Mouse (Mus musculus): ENCODE data around the gene Rhou. TPM values are rescaled to one million over a fixed set of nuclear protein-coding genes. Genes with fewer than 3 reads are reported as not detected.
"Not testable (repeated sequence)": the region's sequence is repeated elsewhere in the genome, so short reads cannot be mapped to it uniquely, and the experiment has no call there.

The Rhou gene
- total RNA-seq (2021): 10 to 100 TPM; 31.7 to 43.0 TPM
- polyA plus RNA-seq (2012; rRNA removed): 12.3 and 13.6 TPM in 2 replicates
- long read RNA-seq, transcript Rhou-201 (3 exons, 3,371 nt): major isoform, 26 of 31 reads
- long read RNA-seq, partial matches to known transcripts: 0 of 31 reads
- long read RNA-seq, other reads (novel, unspliced or antisense): 5 of 31 reads

DNA sequence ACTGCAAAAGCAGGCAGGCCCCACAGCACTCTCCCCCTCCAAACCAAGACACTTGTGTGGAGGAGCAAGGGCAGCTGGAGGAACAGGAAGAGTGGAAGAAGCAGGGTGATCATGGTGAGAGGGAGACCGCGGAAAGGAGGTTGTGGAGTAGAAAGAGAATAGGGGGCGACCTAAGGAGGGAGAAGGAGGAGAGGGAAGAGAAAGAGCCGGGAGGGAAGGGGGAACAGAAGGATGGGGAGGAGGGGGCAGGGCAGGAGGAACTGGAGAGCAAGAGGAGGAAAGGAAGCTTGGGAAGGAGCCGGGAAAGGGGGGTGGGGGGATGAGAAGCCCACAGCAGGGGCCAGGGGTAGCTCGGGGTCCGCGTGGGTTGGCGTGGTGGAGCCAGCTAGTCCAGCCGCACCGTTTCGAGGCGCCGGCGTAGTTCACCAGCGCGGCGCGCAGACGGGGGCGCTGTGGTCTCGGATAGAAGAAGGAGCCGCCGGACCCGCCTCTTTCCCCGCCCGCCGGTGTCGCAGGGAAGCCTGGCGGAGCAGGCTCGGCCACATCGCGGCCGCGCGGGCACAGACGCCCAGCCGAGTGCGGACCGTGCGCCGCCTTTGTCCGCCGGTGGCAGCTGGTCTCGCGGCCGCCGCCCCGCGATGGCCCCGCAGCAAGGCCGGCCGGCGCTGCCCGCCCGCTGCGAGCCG is at the start of gene Rhou:
Gene Rhou, plus strand, starts transcription at position 622 of the 686 bp plus-strand sequence.
- DNase-seq: peak; percentile 96

GRCm38 (mm10) chr8:123612652-123613051 is 41.1 kb upstream of the Rhou start:
- DNase-seq: peak; percentile 0

GRCm38 (mm10) chr8:123623523-123623922 is 30.2 kb upstream of the Rhou start:
- not testable (repeated sequence) for DNase-seq

- DNase-seq: peak; percentile 1
Measured at GRCm38 (mm10) chr8:123624274-123624673, 29.5 kb upstream of the Rhou start.

DNA sequence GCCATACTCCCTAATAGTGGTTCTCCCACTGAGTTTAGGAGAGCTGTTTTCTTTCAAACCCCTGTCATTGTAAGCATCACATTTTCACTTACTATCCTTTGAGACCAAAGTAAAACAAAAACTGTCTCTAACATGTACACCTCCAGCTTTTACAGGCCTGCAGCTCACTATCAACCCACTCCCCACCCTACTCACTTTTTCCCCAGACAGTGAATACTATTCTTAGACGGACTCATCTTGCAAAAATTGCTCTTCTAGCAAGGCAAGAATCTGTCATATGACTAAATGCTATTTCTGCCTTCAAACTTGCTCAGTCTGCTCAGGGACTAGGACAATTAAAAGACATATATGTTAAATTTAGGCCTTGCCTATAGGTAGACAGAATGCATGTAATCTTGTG is 29.0 kb upstream of the Rhou start:
- no peak for DNase-seq

- no peak for DNase-seq
Measured at GRCm38 (mm10) chr8:123625717-123626116, 28.0 kb upstream of the Rhou start.

DNA sequence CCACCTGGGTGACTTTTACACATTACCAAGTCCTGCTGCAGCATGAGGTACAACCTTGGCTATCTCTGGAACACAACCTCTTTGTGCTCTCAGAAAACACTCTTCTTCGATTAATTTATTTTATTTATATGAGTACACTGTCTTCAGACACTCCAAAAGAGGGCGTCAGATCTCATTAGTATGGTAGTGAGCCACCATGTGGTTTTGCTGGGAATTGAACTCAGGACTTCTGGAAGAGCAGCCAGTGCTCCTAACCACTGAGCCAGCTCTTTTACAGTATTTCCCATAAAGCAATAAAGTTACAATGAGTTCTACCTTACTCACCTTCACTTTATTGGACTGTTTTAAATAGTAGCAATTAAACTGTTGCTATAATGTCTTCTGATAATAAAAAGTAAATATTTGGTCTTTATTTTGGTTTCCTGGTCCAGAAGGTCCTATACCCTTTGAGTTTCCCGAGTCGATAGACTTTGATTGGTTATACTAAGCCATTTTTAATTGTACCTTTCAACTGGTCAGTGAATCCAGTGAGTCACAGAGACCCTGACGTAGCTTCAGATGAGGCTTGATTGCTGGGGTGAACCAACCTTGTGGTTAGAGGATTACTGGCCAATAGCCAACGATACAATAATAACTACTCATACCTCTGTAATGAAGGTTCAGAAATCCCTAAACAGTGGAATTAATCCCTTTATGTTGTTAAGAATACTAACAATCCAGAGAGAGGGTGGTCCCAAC is 26.1 kb upstream of the Rhou start:
- peak; percentile 7 for DNase-seq

GRCm38 (mm10) chr8:123628253-123628967 is 25.3 kb upstream of the Rhou start:
- peak; percentile 66 for DNase-seq

DNA sequence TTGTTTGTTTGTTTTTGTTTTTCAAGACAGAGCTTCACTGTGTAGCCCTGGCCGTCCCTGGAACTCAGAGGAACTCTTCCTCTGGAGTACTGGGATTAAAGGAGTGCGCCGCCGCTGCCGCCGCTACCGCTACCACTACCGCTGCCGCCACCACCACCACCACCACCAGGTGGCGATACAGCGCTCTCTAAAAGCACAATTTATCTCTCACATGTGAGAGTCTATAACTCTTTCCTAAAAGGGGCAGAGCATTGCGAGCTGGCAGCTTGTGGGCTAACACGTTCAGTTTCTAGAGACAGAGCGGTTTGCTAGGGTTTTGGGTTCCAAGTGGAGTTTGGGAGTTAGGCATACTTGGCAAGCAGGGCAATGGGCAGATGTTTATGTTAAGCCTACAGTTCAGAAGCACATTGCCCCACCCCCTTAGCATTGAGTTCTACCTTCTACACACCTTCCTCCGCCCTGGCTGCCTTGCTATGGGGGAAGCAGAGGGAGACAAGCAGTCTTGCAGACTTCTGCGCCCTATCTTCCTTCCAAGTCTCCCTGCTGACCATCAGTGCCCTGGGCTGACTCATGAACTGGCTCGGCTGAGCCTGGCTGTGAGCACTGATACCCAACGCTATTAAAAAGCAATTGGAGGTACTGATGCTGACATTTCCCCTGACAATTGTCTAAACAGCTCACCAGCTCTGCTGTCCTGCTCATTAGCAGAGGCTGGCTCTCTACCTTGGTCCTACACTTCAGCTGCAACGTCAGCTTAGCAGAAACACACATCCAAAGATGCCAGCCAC is 24.6 kb upstream of the Rhou start:
- DNase-seq: peak; percentile 76

DNA sequence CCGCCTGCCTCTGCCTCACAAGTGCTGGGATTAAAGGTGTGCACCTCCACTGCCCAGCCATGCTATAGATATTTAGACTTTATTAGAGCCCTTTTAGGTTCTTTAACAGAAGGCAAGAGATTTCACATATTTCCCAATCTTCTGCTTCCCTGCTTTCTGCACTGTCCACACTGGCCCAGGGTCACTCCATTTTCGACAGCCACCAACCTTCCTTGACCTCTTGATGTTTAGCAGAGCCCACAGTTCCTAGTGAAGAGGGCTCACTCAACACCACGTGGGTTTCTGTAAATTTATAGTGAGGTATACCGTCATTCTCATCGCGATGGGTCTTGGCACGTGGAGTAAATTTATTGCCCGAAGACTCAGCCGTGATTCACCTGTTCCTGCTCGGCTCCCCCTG is 23.7 kb upstream of the Rhou start:
- DNase-seq: no peak

DNA sequence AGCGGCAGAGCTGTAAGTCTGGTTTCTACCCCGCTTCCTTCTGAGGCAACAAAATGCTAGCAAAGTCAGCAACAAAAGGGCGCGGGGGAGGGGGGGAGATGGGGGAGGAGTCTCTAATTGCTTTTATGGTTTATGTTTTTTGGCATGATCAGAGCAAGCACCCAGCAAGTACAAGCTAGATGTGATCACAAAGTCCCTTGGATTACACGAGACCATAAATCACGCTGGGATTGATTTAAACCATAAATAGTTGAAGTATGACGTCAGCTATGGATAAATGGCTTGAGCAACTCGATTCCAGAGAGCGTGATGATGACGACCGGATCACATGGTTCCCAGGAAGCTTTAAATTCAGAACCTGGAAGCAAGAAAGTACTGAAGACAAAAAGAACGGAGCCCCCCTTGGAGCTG is 22.9 kb upstream of the Rhou start:
- DNase-seq: no peak

DNA sequence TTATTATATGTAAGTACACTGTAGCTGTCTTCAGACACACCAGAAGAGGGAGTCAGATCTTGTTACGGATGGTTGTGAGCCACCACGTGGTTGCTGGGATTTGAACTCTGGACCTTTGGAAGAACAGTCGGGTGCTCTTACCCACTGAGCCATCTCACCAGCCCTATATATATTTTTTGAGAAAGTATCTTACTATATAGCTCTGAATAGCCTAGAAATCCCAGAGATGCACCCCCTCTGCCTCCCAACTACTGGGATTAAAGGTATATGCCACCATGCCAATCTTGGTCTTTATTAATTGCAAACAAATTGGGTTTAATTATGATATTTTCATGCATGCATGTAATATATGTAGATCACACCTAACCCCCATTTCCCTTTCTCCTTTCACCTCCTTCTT is 22.0 kb upstream of the Rhou start:
- DNase-seq: not testable (repeated sequence)

- no peak for DNase-seq
Measured at GRCm38 (mm10) chr8:123632257-123632656, 21.5 kb upstream of the Rhou start.

DNA sequence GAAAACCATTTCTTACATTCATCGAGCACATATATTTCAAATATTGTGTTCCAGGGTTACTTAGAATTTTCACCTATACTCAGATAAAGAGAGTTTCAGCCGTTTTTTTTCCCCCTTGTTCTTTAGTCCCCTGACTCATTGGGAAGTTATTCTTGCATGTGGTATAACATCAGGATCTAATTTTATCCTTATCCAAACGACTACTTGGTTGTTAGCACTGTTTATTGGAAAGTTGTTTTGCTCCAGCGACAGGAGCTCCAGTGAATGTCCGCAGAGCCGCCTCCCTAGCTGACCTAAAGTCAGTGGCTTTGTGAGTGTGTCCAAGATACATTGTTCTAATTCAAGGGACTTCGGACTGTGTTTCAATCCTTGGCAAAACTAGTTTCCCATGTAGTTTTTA is 19.9 kb upstream of the Rhou start:
- no peak for DNase-seq

DNA sequence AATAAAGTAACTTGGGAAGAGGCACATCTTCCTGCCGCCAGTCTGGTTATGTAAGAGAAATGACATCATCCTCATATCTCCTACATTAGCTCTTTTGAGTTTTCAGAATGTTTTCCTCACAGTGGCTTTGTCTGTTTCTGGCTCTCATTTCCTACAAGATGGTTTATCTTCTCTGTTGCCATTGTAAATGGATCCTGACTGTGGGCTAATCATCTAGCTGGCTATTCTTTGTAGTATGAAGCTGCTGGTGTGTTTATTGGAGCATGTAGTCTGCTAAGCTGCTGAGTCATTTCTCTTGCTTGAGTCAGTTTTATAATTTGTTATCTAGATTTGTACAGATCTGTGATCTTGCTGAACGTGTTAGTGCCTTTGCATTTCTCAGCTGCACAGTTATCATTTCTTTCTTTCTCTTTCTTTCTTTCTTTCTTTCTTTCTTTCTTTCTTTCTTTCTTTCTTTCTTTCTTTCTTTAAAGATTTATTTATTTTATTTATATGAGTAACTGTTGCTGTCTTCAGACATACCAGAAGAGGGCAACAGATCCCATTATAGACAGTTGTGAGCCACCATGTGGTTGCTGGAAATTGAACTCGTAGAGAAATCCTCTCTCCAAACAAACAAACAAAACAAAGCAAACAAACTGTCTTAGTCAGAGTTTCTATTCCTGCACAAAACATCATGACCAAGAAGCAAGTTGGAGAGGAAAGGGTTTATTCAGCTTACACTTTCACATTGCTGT is 19.2 kb upstream of the Rhou start:
- no peak for DNase-seq

- DNase-seq: no peak
Measured at GRCm38 (mm10) chr8:123635671-123636070, 18.1 kb upstream of the Rhou start.

- DNase-seq: peak; percentile 57
Measured at GRCm38 (mm10) chr8:123643330-123644051, 10.2 kb upstream of the Rhou start.

- no peak for DNase-seq
Measured at GRCm38 (mm10) chr8:123645229-123645628, 8.5 kb upstream of the Rhou start.

DNA sequence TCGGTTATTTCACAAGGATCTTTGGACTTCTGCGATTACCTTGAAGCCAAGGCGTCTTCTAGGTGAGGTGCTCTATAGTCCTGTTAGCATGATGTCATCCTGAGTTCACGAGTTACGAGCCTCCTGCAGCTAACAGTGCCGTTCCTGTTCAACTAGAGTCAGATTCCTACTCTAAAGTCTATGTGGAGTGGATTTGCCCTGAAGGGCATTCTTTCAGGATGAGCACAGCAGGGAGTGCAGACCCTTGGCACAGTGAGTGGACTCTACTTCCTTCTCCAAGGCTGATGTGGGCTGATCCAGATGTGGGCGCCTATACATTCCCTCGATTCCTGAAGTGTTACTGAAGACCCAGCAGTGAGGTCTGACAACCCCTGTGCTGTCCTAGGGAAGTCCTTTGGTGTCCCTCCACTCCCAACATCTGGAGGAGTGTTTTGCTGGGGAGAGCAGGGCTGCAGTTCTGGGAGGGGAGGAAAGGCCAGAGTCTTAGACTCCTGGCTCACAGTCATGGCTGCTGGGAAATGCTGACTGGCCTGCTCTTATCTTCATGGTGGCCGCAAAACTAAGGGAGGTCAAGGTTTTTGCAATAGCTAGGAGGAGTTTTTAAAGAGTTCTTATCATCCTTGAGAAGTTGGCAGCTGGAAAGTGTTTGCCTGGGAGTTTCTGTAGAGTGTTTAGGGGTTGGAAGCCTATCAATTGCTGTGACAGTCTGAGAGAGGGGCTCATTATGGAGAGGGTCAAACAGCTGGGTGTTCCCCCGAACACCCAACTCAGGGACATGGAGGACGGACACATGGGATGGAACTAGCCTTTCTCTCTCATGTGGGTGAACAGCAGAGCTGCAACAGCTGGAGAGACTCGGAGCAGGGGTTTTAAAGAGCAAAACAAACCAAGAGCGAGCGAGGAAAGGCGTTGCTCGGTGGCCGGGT is 5.2 kb upstream of the Rhou start:
- peak; percentile 69 for DNase-seq

Measured in adrenal gland, adult 2 months (tissue).